Comparison of ENCODE assay signal across 24 mouse cellular contexts in genomic region chr1:40808643-40809042, GRCm38 (mm10). TPM values are rescaled to one million over a fixed set of nuclear protein-coding genes. Genes with fewer than 3 reads are reported as not detected.
A peak's percentile ranks its signal among the peaks of the same experiment; 100 is the strongest.
DNase-seq lines count a peak whose midpoint lies in the region; TF ChIP-seq lines count a peak whose summit lies in the region.
"Had no signal": no experiment of that assay in that cellular context is flagged by ENCODE, and none has a peak within 500 bp of the region (broad histone marks: within the 10 kb centered on the region; RNA-seq: fewer than 3 reads in every experiment).

No protein-coding gene starts in this region.

- no peaks in the 10 kb centered on the region for H3K79me3 ChIP-seq in C2C12 (ENCODE audit: low read depth)

- H3K36me3 ChIP-seq in C2C12 (ENCODE audit: control insufficient read depth, insufficient read depth), result no peaks in the 10 kb centered on the region
- H3K36me3 ChIP-seq: embryonic facial prominence, embryonic 10.5 days; embryonic facial prominence, embryonic 12.5 days; forebrain, embryonic 15.5 days had no signal

- H3K4me1 ChIP-seq in brown adipose tissue, adult 24 weeks (ENCODE audit: control insufficient read depth, insufficient read depth, insufficient read length, low read length), result peaks cover 10% of the 10 kb centered on the region
- H3K4me1 ChIP-seq: embryonic facial prominence, embryonic 10.5 days; embryonic facial prominence, embryonic 12.5 days; forebrain, embryonic 13.5 days; forebrain, embryonic 15.5 days had no signal

- no peak overlapping the region for H3K4me3 ChIP-seq in C2C12 (ENCODE audit: insufficient read depth, poor library complexity, severe bottlenecking)
- peak overlapping the region; percentile 22; the same call in 1 of the 2 replicates for H3K4me3 ChIP-seq in brown adipose tissue, adult 24 weeks (ENCODE audit: insufficient read depth, low read depth, low read length)
- H3K4me3 ChIP-seq: embryonic facial prominence, embryonic 10.5 days; embryonic facial prominence, embryonic 12.5 days; forebrain, embryonic 13.5 days; forebrain, embryonic 15.5 days had no signal

- DNase-seq in heart, adult 11 months, result peak; percentile 73
- DNase-seq in heart, adult 8-10 months (ENCODE audit: low spot score), result no peak
- DNase-seq in MN1 (ENCODE audit: low spot score), result no peak
- DNase-seq in testis, postnatal 14 days (ENCODE audit: low spot score), result no peak
- DNase-seq in layer of hippocampus, adult 18-20 months (ENCODE audit: low spot score in 2 of 2), result no peak
- DNase-seq: adrenal gland, adult 8-10 months; adrenal gland, postnatal 14 days; adrenal gland, postnatal 36 days; B cell, adult 2 months; cerebellum, adult 11-12 months; cerebellum, adult 2 months; cerebellum, adult 9-10 months; cerebellum, postnatal 10 days; cerebellum, postnatal 25 days; forebrain, postnatal 0 days had no signal

- H3ac ChIP-seq in C2C12 (ENCODE audit: control insufficient read depth, insufficient read length, low read depth), result no peak overlapping the region

- no peaks in the 10 kb centered on the region for H3K79me2 ChIP-seq in C2C12 (ENCODE audit: control insufficient read depth, insufficient read depth)

- TF ChIP-seq CTCF in C2C12 (IDR thresholded peaks at IDR 0.05; ENCODE audit: control insufficient read depth, insufficient read depth, insufficient read length), result no peak

- H3K27me3 ChIP-seq in C2C12 (ENCODE audit: control insufficient read depth, insufficient read depth, insufficient read length), result no peaks in the 10 kb centered on the region
- H3K27me3 ChIP-seq: embryonic facial prominence, embryonic 12.5 days; forebrain, embryonic 13.5 days; forebrain, embryonic 15.5 days had no signal

- no peak overlapping the region for H3K27ac ChIP-seq in brown adipose tissue, adult 24 weeks (replicated peaks; ENCODE audit: low read depth, low read length)
- H3K27ac ChIP-seq: embryonic facial prominence, embryonic 10.5 days; embryonic facial prominence, embryonic 12.5 days; forebrain, embryonic 13.5 days; forebrain, embryonic 15.5 days had no signal

TF ChIP-seq in C2C12, 6 proteins besides CTCF, POLR2A, EP300 and RAD21:
- TF ChIP-seq MAX (IDR thresholded peaks at IDR 0.05), result no peak
- TF ChIP-seq MYOD1 (IDR thresholded peaks at IDR 0.05; ENCODE audit: control insufficient read depth, insufficient read length, low read depth), result no peak
- no peak for TF ChIP-seq CEBPB (IDR thresholded peaks at IDR 0.05; ENCODE audit: low read depth)
- no peak for TF ChIP-seq FOSL1 (IDR thresholded peaks at IDR 0.05; ENCODE audit: insufficient read depth, low read length, poor library complexity, severe bottlenecking)
- peak; percentile 84 for TF ChIP-seq USF1 (IDR thresholded peaks at IDR 0.05; ENCODE audit: low read depth)
- no peak for TF ChIP-seq MYOG (IDR thresholded peaks at IDR 0.05; ENCODE audit: control insufficient read depth, extremely low read depth, insufficient read length)

RNA-seq across cellular contexts. Expression of gene Tmem182, which starts 3.2 kb away (rescaled TPM):
- 100 to 1,000 TPM; 171 to 176 (median 173) TPM for total RNA-seq in heart, adult 8-10 months (2022)
- 0.35 TPM for polyA plus RNA-seq in C2C12 (2012; fragmentation: generic; extraction: Trizol)
- 29.8 and 37.4 TPM in 2 replicates for polyA plus RNA-seq in brown adipose tissue, adult 24 weeks (2012; ENCODE audit: insufficient read depth, insufficient read length, missing spikeins)
- under 1 TPM in 1 of 2 experiments, not detected in 1; 0.30 TPM for total RNA-seq in layer of hippocampus, adult 18-20 months (2021)
- total RNA-seq: ES-E14, MEL had no signal
- polyA plus RNA-seq: embryonic facial prominence, embryonic 10.5 days; forebrain, embryonic 11.5 days had no signal

RNA-seq across cellular contexts. Expression of gene Mfsd9, which starts 18.2 kb away (rescaled TPM):
- total RNA-seq in heart, adult 8-10 months (2022), result 1 to 10 TPM in 1 of 4 experiments, under 1 TPM in 3; 0.49 to 1.3 (median 0.64) TPM
- 1.2 TPM for polyA plus RNA-seq in C2C12 (2012; fragmentation: generic; extraction: Trizol)
- 2.7 and 3.0 TPM in 2 replicates for polyA plus RNA-seq in brown adipose tissue, adult 24 weeks (2012; ENCODE audit: insufficient read depth, insufficient read length, missing spikeins)
- total RNA-seq in layer of hippocampus, adult 18-20 months (2021), result 1 to 10 TPM; 4.9 to 5.1 TPM

Comparison
In these comparisons a context has a peak if more than half of its experiments do, and no peak if none do; other contexts are left out.
1. RNA of gene Tmem182, which starts 3.2 kb away (total RNA-seq): 171 to 176 TPM in heart, adult 8-10 months; 0.30 TPM in layer of hippocampus, adult 18-20 months; every median in the first group is over 100 times any median in the second.